Mouse (Mus musculus) colon, adult 2 months (tissue): ENCODE results near the gene Tex13c1. TPM values are rescaled to one million over a fixed set of nuclear protein-coding genes. Genes with fewer than 3 reads are reported as not detected.

ENCODE experiments used
- polyA plus RNA-seq: library from polyadenylated mRNA; depleted of rRNA; stranded (reverse); fragments of >200 nt; gene quantifications from 2 replicates; pipeline ENCODE4 v1.2.3, GENCODE M21; 2012; rRNA removed

The Tex13c1 gene
- not detected in 2 replicates for polyA plus RNA-seq

DNA sequence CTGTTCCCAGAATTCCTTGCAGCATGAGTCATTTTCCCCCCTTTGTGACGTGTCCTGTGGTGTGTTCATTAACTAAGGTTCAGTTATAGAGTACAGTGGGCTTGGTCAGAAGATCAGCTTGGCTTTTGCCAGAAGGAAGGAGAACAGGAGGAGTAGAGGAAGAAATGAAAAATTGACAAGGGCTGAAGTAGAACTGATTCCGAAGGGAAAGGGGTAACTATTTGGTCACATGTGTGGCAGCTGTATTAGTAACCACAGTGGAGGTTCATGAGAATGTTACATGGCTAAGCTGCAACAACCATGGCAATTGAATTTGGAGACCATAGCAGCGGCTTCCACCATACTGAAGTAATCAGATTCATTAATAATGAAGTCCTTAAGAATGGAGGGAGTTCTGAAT, at the start of gene Tex13c1:
TSS of gene Tex13c1 (plus strand) at position 301 of the 400 bp plus-strand sequence.

Other genes with a start within 250 kb of the Tex13c1 start
- 0.03 TPM in 1 of 2 replicates, not detected in the other for gene Tenm1, start 162.0 kb upstream of the Tex13c1 start, polyA plus RNA-seq